In the genomic region with DNA sequence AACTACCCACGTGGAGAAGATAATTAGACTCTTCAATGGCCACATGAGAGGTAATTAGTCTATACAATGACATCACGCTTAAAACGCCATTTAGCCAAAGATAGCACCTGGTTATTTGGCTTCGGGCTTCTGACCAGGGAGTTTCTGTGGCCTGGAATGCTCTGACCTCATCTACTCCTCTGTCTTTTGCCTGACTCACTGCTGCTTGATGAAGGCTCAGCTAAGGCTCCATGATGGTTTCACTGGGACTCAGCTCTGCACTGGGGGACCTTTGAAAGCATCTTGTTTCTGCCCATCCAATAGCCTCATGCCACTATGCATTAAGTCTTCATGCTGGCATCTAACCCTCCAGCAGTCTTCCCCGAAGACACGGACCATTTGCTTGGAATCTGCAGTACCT, we compare ENCODE assay signal across 15 mouse cellular contexts.
"Had no signal": no experiment of that assay in that cellular context is flagged by ENCODE, and none has a peak within 500 bp of the region (broad histone marks: within the 10 kb centered on the region; RNA-seq: fewer than 3 reads in every experiment).

No protein-coding gene starts in this region.

- DNase-seq: kidney, adult 18-20 months; kidney, postnatal 14 days; liver, embryonic 13.5 days; lung, adult 2 months; lung, postnatal 36 days; right cerebral cortex, postnatal 4 days; spleen, adult 18-20 months; thymus, postnatal 4 days had no signal

- ATAC-seq: lung, postnatal 0 days; midbrain, embryonic 16.5 days had no signal

- H3K4me2 ChIP-seq: kidney, embryonic 15.5 days; liver, embryonic 13.5 days; midbrain, embryonic 12.5 days; neural tube, embryonic 15.5 days had no signal

- H3K36me3 ChIP-seq: kidney, embryonic 15.5 days; limb, embryonic 10.5 days; liver, embryonic 13.5 days; midbrain, embryonic 12.5 days; neural tube, embryonic 15.5 days had no signal

- H3K4me3 ChIP-seq: kidney, embryonic 15.5 days; left cerebral cortex, adult 2 months; limb, embryonic 10.5 days; liver, embryonic 13.5 days; midbrain, embryonic 12.5 days; neural tube, embryonic 15.5 days had no signal

- H3K27ac ChIP-seq: kidney, embryonic 15.5 days; left cerebral cortex, adult 2 months; limb, embryonic 10.5 days; liver, embryonic 13.5 days; midbrain, embryonic 12.5 days; neural tube, embryonic 15.5 days had no signal

- H3K27me3 ChIP-seq: kidney, embryonic 15.5 days; liver, embryonic 13.5 days; midbrain, embryonic 12.5 days; neural tube, embryonic 15.5 days had no signal
